Mouse (Mus musculus) E14TG2a.4 (cell line): ENCODE data around the gene Zfp239.

ENCODE experiments used
- CTCF ChIP-seq: conservative IDR thresholded peaks from 2 replicates; pipeline ENCODE4 v1.5.1; 2014; ENCODE audit warnings: low read length
- NANOG ChIP-seq: IDR thresholded peaks from 2 replicates; pipeline ENCODE4 v1.6.1; 2014; ENCODE audit warnings: borderline replicate concordance, low read length, mixed read lengths
- POU5F1 ChIP-seq: IDR thresholded peaks from 2 replicates; pipeline ENCODE4 v1.6.1; 2014; ENCODE audit warnings: low read length, borderline replicate concordance

- TF ChIP-seq CTCF: peak; percentile 90
- no peak for TF ChIP-seq POU5F1
- no peak for TF ChIP-seq NANOG
These were observed 33.6 kb upstream of the Zfp239 start for GRCm38 (mm10) chr6:117828273-117828672.
